Mouse (Mus musculus) hindbrain, postnatal 0 days (tissue): ENCODE measurements around the gene H2-DMb1. TPM values are rescaled to one million over a fixed set of nuclear protein-coding genes. Genes with fewer than 3 reads are reported as not detected.

Experiments
- ATAC-seq: fragments of 200-750 bp; cut with Nextera tagmentation; 2 replicates; pipeline ENCODE4 v1.8.0; 2017; ENCODE audit warnings: mild to moderate bottlenecking, moderate TSS enrichment, moderate library complexity
- DNase-seq: peaks from one replicate; pipeline ENCODE4 v3.0.0-alpha.2; 2015; ENCODE audit warnings: low spot score
- H3K27ac ChIP-seq: fragments of 300-500 bp; sonication (generic); 2 replicates; pipeline ENCODE4 v1.5.1; 2014; ENCODE audit warnings: mild to moderate bottlenecking
- H3K27me3 ChIP-seq: fragments of 300-500 bp; sonication (generic); 2 replicates; pipeline ENCODE4 v1.6.1; 2014; ENCODE audit warnings: low read length, mixed read lengths; ENCODE audit not compliant: insufficient read depth
- H3K36me3 ChIP-seq: fragments of 300-500 bp; sonication (generic); 2 replicates; pipeline ENCODE4 v1.6.1; 2014; ENCODE audit warnings: low read length, mixed read lengths; ENCODE audit not compliant: insufficient read depth
- H3K4me1 ChIP-seq: fragments of 300-500 bp; sonication (generic); 2 replicates; pipeline ENCODE4 v1.6.1; 2014; ENCODE audit warnings: antibody characterized with exemption, low read length, mixed read lengths; ENCODE audit not compliant: insufficient read depth
- H3K4me2 ChIP-seq: fragments of 300-500 bp; sonication (generic); 2 replicates; pipeline ENCODE4 v1.6.1; 2014; ENCODE audit warnings: low read depth, mild to moderate bottlenecking, low read length, moderate library complexity, mixed read lengths
- H3K4me3 ChIP-seq: fragments of 300-500 bp; sonication (generic); 2 replicates; pipeline ENCODE4 v1.5.1; 2014; ENCODE audit warnings: low read length
- H3K9ac ChIP-seq: fragments of 300-500 bp; sonication (generic); replicated peaks from 2 replicates; pipeline ENCODE4 v1.6.1; 2014; ENCODE audit warnings: mild to moderate bottlenecking, low read length, moderate library complexity, mixed read lengths
- H3K9me3 ChIP-seq: fragments of 300-500 bp; sonication (generic); 2 replicates; pipeline ENCODE4 v1.6.1; 2016; ENCODE audit warnings: low read length, mixed read lengths
- CTCF ChIP-seq: IDR thresholded peaks from 2 replicates; pipeline ENCODE4 v1.5.1; 2016; ENCODE audit warnings: antibody characterized with exemption, control low read depth, low read depth
- WGBS: fragments of 180-500 bp; shearing (Covaris S2); extraction: QIAGEN DNeasy Blood & Tissue Kit; methylation state at CpG from one replicate; pipeline ENCODE4 v1.1.7; 2014; 5-methylcytosine and 5-hydroxymethylcytosine counted together
- polyA plus RNA-seq: library from polyadenylated mRNA; unstranded; fragments of >200 nt; fragmentation: Nextera tagmentation; extraction: Ambion mirVana; gene quantifications from 2 replicates; pipeline ENCODE4 v1.2.1, GENCODE M21; 2015
- total RNA-seq: library from RNA; depleted of rRNA; stranded (reverse); fragments of >200 nt; gene quantifications from 2 replicates; pipeline ENCODE4 v1.2.3, GENCODE M21; 2014

H2-DMb1 gene
- total and polyA plus RNA-seq, 2 experiments from 2014 or later, result 1.8 to 3.0 TPM

DNA sequence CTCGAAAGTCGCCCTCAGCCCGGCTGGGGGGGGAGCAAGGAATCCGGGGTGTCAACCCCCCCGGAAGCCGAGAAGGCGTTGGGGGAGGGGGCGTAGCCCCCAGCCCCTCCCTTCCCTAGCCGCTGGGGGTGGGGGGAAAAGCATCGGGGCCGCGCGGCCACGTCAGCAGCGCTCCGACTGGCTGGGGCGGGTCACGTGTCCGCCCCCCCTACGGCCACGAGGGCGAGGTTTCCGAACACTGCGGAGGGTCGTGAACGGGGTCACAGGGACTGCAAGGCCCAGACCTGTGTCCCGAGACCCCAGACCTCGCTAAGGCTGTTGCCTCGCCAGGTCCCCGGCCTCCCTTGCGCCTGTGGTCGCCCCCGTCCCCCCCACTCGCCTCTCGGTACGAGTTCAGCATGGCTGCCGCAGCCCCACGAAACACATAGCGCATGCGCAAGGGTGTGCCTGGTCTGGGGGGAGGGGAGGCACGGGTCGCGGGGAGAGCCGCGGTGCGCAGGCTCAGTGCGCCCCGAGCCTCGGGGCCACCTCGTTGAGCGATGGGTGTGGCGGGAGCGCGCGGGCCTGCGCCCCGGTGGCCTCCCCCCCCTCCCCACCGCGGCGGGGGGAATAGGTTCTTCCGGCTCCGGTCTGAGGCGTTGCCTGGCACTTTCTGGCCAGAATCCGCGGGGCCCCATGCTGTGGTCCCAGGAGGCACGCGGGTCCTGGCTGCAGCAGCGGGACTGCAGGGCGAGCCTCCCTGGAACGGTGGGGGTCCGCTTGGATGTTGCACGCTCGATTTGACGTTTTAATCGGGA is 30.5 kb upstream of the H2-DMb1 start, which contains the start of gene Brd2:
Gene Brd2 (minus strand): TSS at position 447 of the 797 bp plus-strand sequence.
- peak; percentile 55 for ATAC-seq

DNA sequence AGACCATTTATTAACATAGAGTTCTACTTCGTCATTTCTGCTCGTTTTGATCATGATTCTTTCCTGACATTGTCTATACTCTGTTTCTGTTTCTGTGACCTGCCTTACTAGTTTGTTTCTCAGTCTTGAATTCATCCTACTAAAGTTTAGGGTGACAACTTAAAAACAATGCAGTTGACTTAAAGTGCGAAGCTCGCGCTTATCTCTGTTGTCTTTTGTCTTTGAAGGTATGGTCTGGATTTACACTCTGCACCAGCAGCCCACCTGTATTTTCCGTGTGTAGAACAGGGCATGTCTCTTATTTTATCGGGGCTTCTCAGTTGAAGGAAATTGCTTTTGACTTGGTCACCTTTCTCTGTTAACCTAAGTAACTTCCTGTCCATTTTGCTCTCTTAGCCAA is 29.8 kb upstream of the H2-DMb1 start:
- peak overlapping the region; percentile 98 for H3K4me2 ChIP-seq
- H3K9ac ChIP-seq, result peak overlapping the region; percentile 95
- ATAC-seq, result no peak
- H3K4me3 ChIP-seq, result peak overlapping the region; percentile 91
- TF ChIP-seq CTCF, result no peak
- no peak for DNase-seq
- H3K4me1 ChIP-seq, result no peaks in the 10 kb centered on the region
- no peaks in the 10 kb centered on the region for H3K9me3 ChIP-seq
- no peaks in the 10 kb centered on the region for H3K36me3 ChIP-seq
- H3K27ac ChIP-seq, result peak overlapping the region; percentile 100
- no peaks in the 10 kb centered on the region for H3K27me3 ChIP-seq
- WGBS, result 1% methylated on average over 7 of the region's 7 CpGs

More for the DNA sequence above, 30.5 kb upstream of the H2-DMb1 start, which contains the start of gene Brd2:
- Histone ChIP-seq H3K4me3 (peak within 1 kb of the TSS; percentile 91), H3K27me3 (no peaks in the 10 kb centered on the region), H3K9ac (peak within 1 kb of the TSS; percentile 95), H3K36me3 (no peaks in the 10 kb centered on the region), H3K27ac (peak within 1 kb of the TSS; percentile 100), H3K4me1 (no peaks in the 10 kb centered on the region), H3K9me3 (no peaks in the 10 kb centered on the region), H3K4me2 (peak within 1 kb of the TSS; percentile 98)
- under 1% methylated on average over 69 of the region's 75 CpGs for WGBS
- DNase-seq, result peak; percentile 98
- no peak for TF ChIP-seq CTCF

DNA sequence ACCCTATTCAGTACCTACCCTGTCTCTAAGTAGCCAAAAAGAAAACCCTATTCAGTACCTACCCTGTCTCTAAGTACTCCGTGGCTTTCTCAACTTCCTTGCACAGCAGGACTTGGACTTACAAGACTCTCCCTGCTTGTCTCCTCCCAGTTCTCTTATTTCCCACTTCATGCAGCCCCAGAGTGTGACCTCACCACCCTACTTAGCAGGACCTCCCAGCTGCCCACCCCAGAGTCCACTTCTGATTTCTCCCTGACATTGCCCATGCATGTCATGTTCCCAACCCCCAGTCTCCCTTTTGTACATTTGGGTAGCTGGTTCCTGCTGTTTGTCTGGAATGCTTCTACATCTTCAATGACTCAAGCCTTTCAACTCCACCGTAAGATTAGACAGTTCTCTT is 29.4 kb upstream of the H2-DMb1 start:
- 2% methylated on average over 2 of the region's 2 CpGs for WGBS
- Histone ChIP-seq H3K4me2 (peak overlapping the region; percentile 98), H3K36me3 (no peaks in the 10 kb centered on the region), H3K4me3 (peak overlapping the region; percentile 91), H3K27me3 (no peaks in the 10 kb centered on the region), H3K9me3 (no peaks in the 10 kb centered on the region), H3K9ac (peak overlapping the region; percentile 95; the same call in 1 of the 2 replicates), H3K4me1 (no peaks in the 10 kb centered on the region), H3K27ac (peak overlapping the region; percentile 100; the same call in 1 of the 2 replicates)
- DNase-seq (peak; percentile 26), ATAC-seq (no peak)
- no peak for TF ChIP-seq CTCF

DNA sequence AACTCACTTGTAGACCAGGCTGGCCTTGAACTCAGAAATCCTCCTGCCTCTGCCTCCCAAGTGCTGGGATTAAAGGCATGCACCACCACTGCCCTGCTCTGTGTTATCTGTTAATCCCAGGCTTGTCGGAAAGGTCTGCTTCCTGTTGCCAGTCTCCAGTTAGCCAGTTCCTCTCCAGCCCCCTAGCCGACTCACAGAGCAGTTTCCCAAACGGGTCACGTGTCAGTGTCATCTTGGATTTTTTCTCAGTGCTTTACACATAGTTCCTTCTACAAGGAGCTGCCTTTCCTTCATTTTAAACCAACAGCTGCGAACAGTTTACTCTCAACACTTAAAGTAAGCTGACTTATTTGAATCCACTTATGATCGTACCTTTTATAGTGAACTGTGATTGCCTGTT is 28.2 kb upstream of the H2-DMb1 start:
- H3K36me3 ChIP-seq, result no peaks in the 10 kb centered on the region
- H3K4me2 ChIP-seq, result no peak overlapping the region
- no peaks in the 10 kb centered on the region for H3K27me3 ChIP-seq
- no peak for ATAC-seq
- H3K4me3 ChIP-seq, result no peak overlapping the region
- no peak overlapping the region for H3K9ac ChIP-seq
- DNase-seq, result no peak
- no peaks in the 10 kb centered on the region for H3K9me3 ChIP-seq
- TF ChIP-seq CTCF, result no peak
- 82% methylated on average over 6 of the region's 6 CpGs for WGBS
- no peak overlapping the region for H3K27ac ChIP-seq
- H3K4me1 ChIP-seq, result no peaks in the 10 kb centered on the region

DNA sequence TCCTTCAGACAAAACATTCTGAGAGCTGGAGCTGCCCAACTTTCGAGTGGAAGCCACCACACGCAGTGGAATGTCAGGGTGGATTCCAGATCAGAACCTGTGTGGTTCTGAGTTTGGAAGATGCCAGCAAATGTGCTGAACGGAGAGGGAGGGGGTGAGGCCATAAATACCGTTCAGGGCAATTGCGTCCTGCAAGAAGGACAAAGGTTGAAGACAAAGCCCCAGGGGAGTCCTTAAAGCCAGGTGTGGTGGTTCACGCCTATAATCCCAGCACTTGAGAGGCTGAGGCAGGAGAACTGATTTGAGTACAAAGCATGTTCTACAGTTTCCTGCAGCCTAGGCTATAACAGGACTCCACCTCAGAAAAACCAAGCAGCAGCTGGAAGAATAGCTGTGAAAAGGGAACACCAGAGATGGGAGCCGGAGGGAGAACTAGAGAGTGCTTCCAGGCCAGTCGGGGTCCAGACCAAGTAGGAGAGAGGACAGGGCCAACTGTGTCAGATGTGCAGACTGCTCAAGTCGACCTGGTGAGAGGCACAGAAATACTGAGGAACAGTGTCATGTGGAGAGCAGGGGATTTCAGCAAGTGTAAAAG is 25.9 kb upstream of the H2-DMb1 start:
- ATAC-seq (no peak), DNase-seq (no peak)
- H3K27ac ChIP-seq, result no peak overlapping the region
- no peak overlapping the region for H3K4me2 ChIP-seq
- H3K27me3 ChIP-seq, result no peaks in the 10 kb centered on the region
- WGBS, result 65% methylated on average over 9 of the region's 9 CpGs
- H3K36me3 ChIP-seq, result no peaks in the 10 kb centered on the region
- TF ChIP-seq CTCF, result no peak
- no peaks in the 10 kb centered on the region for H3K4me1 ChIP-seq
- no peak overlapping the region for H3K9ac ChIP-seq
- no peaks in the 10 kb centered on the region for H3K9me3 ChIP-seq
- H3K4me3 ChIP-seq, result no peak overlapping the region

DNA sequence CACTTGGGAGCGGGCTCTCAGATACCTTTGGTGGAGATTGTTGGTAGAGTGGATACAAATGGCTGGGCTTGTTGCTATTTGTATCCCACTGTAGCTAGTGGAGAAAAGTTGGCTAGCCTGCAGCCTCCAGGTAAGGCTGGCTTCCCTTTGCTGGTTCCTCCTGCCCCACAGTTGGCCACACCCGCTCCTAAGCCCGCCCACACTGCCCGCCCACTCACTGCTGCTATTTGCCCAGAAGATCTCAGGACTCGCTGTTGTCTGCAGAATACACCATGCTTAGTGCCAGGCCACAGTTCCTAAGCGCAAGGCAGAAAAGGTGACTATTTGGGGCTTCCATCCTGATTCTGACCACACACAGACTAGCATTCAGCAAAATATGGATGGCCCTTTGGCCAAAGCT is 25.4 kb upstream of the H2-DMb1 start:
- Histone ChIP-seq H3K4me2 (no peak overlapping the region), H3K27ac (no peak overlapping the region), H3K4me3 (no peak overlapping the region), H3K27me3 (no peaks in the 10 kb centered on the region), H3K36me3 (no peaks in the 10 kb centered on the region), H3K9ac (no peak overlapping the region), H3K4me1 (no peaks in the 10 kb centered on the region), H3K9me3 (no peaks in the 10 kb centered on the region)
- DNase-seq, result no peak
- no peak for TF ChIP-seq CTCF
- no peak for ATAC-seq
- 32% methylated on average over 6 of the region's 6 CpGs for WGBS
